Mouse (Mus musculus) kidney, embryonic 14.5 days (tissue): ENCODE data around the gene Nat8f4. TPM values are rescaled to one million over a fixed set of nuclear protein-coding genes. Genes with fewer than 3 reads are reported as not detected.
"Not testable (repeated sequence)": the region's sequence is repeated elsewhere in the genome, so short reads cannot be mapped to it uniquely, and the experiment has no call there.

Experiments used
- ATAC-seq: fragments of 200-750 bp; cut with Nextera tagmentation; 2 replicates; pipeline ENCODE4 v1.8.0; 2017; ENCODE audit warnings: moderate number of reproducible peaks, mild to moderate bottlenecking, moderate TSS enrichment, moderate library complexity; ENCODE audit not compliant: low FRiP score, low TSS enrichment
- H3K27ac ChIP-seq: fragments of 300-500 bp; sonication (generic); 2 replicates; pipeline ENCODE4 v1.5.1; 2014; ENCODE audit warnings: low read depth, mild to moderate bottlenecking, low read length, moderate library complexity, mixed read lengths
- H3K27me3 ChIP-seq: fragments of 300-500 bp; sonication (generic); 2 replicates; pipeline ENCODE4 v1.6.1; 2014; ENCODE audit warnings: mild to moderate bottlenecking, low read length; ENCODE audit not compliant: control insufficient read depth, insufficient read depth
- H3K36me3 ChIP-seq: fragments of 300-500 bp; sonication (generic); 2 replicates; pipeline ENCODE4 v1.6.1; 2014; ENCODE audit warnings: low read length, mixed read lengths; ENCODE audit not compliant: control insufficient read depth, insufficient read depth
- H3K4me1 ChIP-seq: fragments of 300-500 bp; sonication (generic); 2 replicates; pipeline ENCODE4 v1.6.1; 2014; ENCODE audit warnings: low read length, mixed read lengths; ENCODE audit not compliant: control insufficient read depth, insufficient read depth
- H3K4me2 ChIP-seq: fragments of 300-500 bp; sonication (generic); replicated peaks from 2 replicates; pipeline ENCODE4 v1.6.1; 2014; ENCODE audit warnings: low read depth, mild to moderate bottlenecking, low read length
- H3K4me3 ChIP-seq: fragments of 300-500 bp; sonication (generic); 2 replicates; pipeline ENCODE4 v1.5.1; 2014; ENCODE audit warnings: mild to moderate bottlenecking, low read length
- H3K9ac ChIP-seq: fragments of 300-500 bp; sonication (generic); 2 replicates; pipeline ENCODE4 v1.6.1; 2014; ENCODE audit warnings: low read depth, mild to moderate bottlenecking, low read length, moderate library complexity
- H3K9me3 ChIP-seq: fragments of 300-500 bp; sonication (generic); 2 replicates; pipeline ENCODE4 v1.6.1; 2016; ENCODE audit warnings: low read length; ENCODE audit not compliant: control insufficient read depth
- WGBS: fragments of 180-500 bp; shearing (Covaris S2); extraction: QIAGEN DNeasy Blood & Tissue Kit; methylation state at CpG from one replicate; pipeline ENCODE4 v1.1.7; 2014; 5-methylcytosine and 5-hydroxymethylcytosine counted together
- polyA plus RNA-seq: library from polyadenylated mRNA; unstranded; fragments of >200 nt; fragmentation: Nextera tagmentation; extraction: Ambion mirVana; gene quantifications from 2 replicates; pipeline ENCODE4 v1.2.1, GENCODE M21; 2014

Gene Nat8f4
- polyA plus RNA-seq, 1 experiment from 2014 or later = 5.8 TPM

DNA sequence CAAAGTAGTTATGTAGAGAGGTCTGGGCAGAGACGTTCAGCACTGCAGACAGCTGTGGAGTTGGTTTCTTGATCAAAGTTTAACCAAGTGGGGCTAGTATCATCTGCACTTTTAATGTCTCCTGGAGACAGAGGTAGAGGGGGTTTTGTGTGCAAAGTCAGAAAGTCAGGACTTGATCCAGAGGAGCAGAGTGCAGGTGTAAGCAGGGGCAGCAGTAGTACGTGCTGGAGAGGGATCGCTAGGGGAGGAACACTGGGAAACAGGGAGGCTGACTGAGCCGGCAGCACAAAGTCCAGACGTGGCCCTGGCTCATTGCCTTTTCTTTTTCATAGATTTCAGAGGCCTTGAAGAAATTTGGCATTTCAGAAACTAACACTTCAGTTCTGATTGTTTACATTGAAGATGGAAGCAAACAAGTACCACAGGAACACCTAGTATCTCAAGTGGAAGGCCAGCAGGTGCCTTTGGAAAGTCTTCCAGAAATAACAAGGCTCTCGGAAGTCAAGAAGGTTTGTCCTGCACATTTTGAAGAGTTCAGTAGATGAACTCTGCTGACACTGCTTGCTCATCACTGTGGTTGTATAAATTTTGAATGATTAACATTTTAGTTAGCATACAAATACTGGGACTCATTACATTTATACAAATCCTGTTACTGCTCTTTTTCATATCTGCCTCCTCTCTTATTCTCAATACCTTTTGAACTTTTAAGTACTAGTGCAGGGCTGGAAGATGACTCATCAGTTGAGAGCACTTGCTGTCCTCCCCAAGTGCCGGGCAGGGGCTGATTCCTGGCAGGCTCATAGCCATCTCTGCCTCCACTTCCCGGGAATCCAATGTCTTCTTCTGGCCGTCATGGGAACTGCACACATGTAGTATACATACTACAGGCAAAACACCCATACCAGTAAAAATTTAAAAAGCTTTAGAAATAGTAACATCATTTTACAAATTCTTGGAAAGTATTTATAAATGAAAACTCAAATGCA, 23.1 kb upstream of the Nat8f4 start:
- Histone ChIP-seq H3K4me1 (no peaks in the 10 kb centered on the region), H3K27ac (no peak overlapping the region), H3K36me3 (peaks cover 57% of the 10 kb centered on the region), H3K27me3 (no peaks in the 10 kb centered on the region), H3K4me3 (no peak overlapping the region), H3K9me3 (no peaks in the 10 kb centered on the region), H3K9ac (no peak overlapping the region), H3K4me2 (no peak overlapping the region)
- no peak for ATAC-seq
- 90% methylated on average over 9 of the region's 9 CpGs for WGBS

DNA sequence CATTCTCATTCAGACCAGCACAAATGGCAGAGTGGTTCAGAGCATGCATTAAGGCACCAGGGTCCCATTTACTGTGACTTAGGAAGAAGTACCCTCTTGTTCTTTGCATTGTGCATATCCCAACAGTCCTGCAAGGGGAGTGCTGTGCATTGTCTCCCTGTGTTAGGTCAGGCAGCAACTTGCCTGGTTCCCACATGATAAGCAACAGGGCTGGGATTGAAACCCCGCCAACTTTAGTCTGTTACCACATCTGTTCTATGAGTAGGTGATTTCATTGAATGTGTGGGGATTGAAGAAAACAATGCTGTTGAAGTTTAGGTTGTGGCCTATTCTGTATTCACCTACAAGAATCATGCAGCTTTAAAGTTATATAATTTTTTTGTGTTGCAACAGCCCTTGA, 22.0 kb upstream of the Nat8f4 start:
- Histone ChIP-seq H3K27ac (no peak overlapping the region), H3K36me3 (peaks cover 57% of the 10 kb centered on the region), H3K9ac (no peak overlapping the region), H3K4me2 (no peak overlapping the region), H3K9me3 (no peaks in the 10 kb centered on the region), H3K4me1 (no peaks in the 10 kb centered on the region), H3K4me3 (no peak overlapping the region), H3K27me3 (no peaks in the 10 kb centered on the region)
- no peak for ATAC-seq
- 93% methylated on average over 1 of the region's 1 CpGs for WGBS

DNA sequence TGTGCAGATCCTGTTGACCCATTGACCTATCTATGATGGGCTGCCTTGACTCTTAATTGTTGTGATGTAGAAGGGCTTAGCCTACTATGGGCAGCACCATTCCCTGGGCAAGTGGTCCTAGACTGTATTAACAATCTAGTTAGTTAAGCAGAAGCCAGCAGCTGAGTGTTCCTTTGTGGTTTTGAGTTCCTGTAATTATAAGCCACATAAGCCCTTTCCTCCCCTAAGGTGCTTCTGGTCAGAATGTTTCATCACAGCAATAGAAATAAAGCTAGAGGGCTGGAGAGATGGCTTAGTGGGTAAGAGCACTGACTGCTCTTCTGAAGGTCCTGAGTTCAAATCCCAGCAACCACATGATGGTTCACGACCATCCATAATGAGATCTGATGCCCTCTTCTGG, 19.0 kb upstream of the Nat8f4 start:
- WGBS = 89% methylated on average over 1 of the region's 1 CpGs
- Histone ChIP-seq H3K9me3 (no peaks in the 10 kb centered on the region), H3K4me1 (no peaks in the 10 kb centered on the region), H3K4me3 (no peak overlapping the region), H3K36me3 (peaks cover 42% of the 10 kb centered on the region), H3K27me3 (no peaks in the 10 kb centered on the region), H3K27ac (no peak overlapping the region), H3K4me2 (no peak overlapping the region), H3K9ac (no peak overlapping the region)
- ATAC-seq = no peak

DNA sequence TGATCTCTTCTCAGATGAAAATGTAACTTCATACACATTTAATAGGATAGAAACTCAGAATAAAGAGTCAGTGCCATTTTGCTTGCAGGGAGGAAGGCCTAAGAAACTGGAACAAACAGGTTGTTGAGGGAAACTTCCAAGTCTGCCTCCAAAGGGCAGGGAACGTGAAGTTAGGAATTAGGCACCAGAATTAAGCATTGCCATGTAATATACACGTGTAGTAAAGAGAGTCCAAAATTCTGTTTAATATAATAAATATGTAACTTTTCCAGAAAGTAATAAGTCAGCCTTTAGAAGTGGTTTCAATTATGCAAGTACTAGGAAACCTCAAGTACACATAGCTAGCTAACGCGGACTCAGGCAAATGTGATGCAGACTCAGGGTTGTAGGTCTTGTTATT, 14.7 kb upstream of the Nat8f4 start:
- no peak overlapping the region for H3K4me2 ChIP-seq
- no peak overlapping the region for H3K9ac ChIP-seq
- H3K4me1 ChIP-seq = 0 out of 2 replicates have a peak, but pooled peaks cover 7% of the 10 kb centered on the region
- no peak overlapping the region for H3K27ac ChIP-seq
- H3K4me3 ChIP-seq = no peak overlapping the region
- WGBS = 88% methylated on average over 4 of the region's 4 CpGs
- no peaks in the 10 kb centered on the region for H3K27me3 ChIP-seq
- ATAC-seq = no peak
- peaks cover 7% of the 10 kb centered on the region; the same call in 1 of the 2 replicates for H3K36me3 ChIP-seq
- no peaks in the 10 kb centered on the region for H3K9me3 ChIP-seq

DNA sequence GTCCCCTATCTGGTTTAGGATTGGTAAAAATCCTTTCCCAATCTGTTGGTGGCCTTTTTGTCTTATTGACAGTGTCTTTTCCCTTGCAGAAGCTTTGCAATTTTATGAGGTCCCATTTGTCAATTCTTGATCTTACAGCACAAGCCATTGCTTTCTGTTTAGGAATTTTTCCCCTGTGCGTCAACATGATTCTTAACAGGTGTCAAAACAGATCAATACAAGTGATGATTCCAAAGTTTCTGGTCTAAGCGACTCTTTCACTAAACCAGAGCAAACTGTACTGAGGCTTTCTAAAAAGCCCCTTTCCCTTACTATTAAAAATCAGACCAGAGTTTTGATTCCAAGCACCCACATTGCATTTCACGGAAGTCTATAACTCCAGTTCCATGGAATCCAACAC, 13.7 kb upstream of the Nat8f4 start:
- 95% methylated on average over 3 of the region's 3 CpGs for WGBS
- not testable (repeated sequence) for ATAC-seq, H3K27me3 ChIP-seq

DNA sequence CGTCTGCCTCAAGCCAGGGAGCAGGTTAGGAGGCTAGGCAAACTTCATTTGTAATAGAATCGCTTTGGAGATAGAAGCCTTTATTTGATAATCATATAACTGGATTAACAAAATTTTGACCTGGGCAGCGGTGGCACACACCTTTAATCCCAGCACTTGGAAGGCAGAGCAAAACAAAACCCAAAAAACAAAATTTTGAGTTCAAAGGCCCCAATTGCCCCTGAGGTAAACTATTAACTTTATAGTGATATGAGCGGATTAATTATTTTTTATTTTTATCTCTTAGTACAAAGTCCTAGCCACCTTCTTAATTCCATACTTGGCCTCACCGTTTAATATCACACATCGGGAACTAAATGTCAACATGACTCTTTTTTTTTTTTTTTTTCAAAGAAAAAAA, 11.9 kb upstream of the Nat8f4 start:
- 83% methylated on average over 6 of the region's 6 CpGs for WGBS
- peak overlapping the region; percentile 72 for H3K4me2 ChIP-seq
- H3K36me3 ChIP-seq = peaks cover 3% of the 10 kb centered on the region; the same call in 1 of the 2 replicates
- ATAC-seq = no peak
- no peak overlapping the region for H3K27ac ChIP-seq
- no peaks in the 10 kb centered on the region for H3K9me3 ChIP-seq
- H3K9ac ChIP-seq = peak overlapping the region; percentile 65; the same call in 1 of the 2 replicates
- H3K4me1 ChIP-seq = 0 out of 2 replicates have a peak, but pooled peaks cover 7% of the 10 kb centered on the region
- peak overlapping the region; percentile 65 for H3K4me3 ChIP-seq
- H3K27me3 ChIP-seq = no peaks in the 10 kb centered on the region

More for the DNA sequence above, 13.7 kb upstream of the Nat8f4 start:
- H3K9me3 ChIP-seq, H3K4me2 ChIP-seq, H3K36me3 ChIP-seq, H3K4me1 ChIP-seq, H3K4me3 ChIP-seq, H3K27ac ChIP-seq, H3K9ac ChIP-seq: not testable (repeated sequence)

DNA sequence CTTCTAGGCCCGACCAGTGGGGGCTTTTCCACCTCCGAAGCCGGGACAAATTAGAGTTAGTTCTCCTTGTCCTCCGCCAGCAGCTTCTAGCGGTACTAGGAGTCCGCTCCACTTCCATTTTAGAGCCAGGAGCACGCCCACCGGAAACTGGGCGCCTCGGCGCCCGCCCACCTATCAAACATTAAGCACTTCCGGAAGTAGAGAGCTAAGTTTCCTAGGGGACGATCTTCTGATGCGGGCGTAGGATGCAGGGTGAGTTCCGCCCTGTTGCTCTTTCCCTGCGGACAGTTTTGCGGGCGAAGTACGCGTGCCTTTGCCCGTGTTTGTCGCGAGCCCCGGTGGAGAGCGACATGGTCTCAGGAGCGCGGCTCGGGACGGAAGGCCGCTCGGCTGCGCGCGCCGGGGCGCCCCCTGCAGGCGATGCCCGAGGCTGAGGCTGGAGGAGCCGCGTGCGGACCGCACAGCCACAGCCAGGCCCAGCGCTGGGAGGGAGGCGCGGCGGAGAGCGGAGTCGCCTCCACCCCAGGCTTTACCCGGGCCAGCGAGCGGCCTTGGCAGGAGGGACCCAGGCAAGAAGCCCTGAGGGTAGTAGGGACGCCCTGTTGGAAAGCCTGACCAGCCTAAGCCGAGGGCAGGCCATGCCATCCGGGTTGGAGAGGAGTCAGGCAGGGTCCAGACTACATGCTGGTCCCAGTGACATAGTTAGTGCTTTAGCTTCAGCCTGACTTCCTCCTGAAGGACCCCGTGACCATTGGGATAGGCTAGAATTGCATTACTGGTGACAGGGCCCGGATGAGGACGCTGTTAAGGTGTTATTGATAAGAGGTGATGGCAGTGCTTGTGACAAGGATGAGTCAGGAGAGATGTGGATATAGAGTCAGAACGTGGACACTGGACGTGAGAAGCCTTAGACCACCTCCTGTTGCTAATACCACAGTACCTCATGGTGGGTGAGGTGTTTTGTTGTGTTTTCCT, 11.1 kb upstream of the Nat8f4 start, which contains the start of gene Nat8f1:
TSS of gene Nat8f1 (minus strand) at position 149 of the 975 bp plus-strand sequence.
- WGBS = under 1% methylated on average over 52 of the region's 61 CpGs
- Histone ChIP-seq H3K4me3 (peak within 1 kb of the TSS; percentile 65), H3K4me2 (peak within 1 kb of the TSS; percentile 85), H3K27ac (peak within 1 kb of the TSS; percentile 85), H3K9ac (peak within 1 kb of the TSS; percentile 65)
- not testable (repeated sequence) for H3K4me1 ChIP-seq, H3K27me3 ChIP-seq, H3K36me3 ChIP-seq, H3K9me3 ChIP-seq
- peak; percentile 97 for ATAC-seq

DNA sequence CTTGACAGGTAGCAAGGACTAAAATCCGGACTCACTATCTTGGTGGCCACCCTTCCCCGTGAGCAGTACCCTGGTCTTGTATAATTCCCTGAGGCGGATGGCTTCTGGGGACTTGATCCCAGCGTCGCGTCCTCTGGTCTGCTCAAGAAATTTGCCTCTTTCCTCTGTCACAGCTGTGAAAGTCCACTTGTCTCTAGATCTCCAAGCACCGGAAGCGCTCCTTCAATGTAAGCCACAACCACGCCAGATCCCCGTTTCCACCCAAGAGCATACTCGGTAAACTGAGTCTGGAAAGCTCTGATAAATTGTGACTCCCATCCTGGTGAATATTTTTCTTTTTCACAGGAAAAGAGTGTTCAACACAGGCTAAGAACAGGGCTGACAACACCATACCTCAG, 10.5 kb upstream of the Nat8f4 start:
- Histone ChIP-seq H3K36me3 (no peaks in the 10 kb centered on the region), H3K27me3 (no peaks in the 10 kb centered on the region), H3K27ac (peak overlapping the region; percentile 85), H3K4me3 (peak overlapping the region; percentile 65), H3K4me2 (peak overlapping the region; percentile 85), H3K9ac (peak overlapping the region; percentile 65), H3K9me3 (no peaks in the 10 kb centered on the region), H3K4me1 (0 out of 2 replicates have a peak, but pooled peaks cover 7% of the 10 kb centered on the region)
- 5% methylated on average over 11 of the region's 11 CpGs for WGBS
- peak; percentile 5; the same call in 1 of the 2 replicates for ATAC-seq
